Mouse (Mus musculus): ENCODE data around the gene Tada3. TPM values are rescaled to one million over a fixed set of nuclear protein-coding genes. Genes with fewer than 3 reads are reported as not detected.
A peak's percentile ranks its signal among the peaks of the same experiment; 100 is the strongest.
"Not testable (repeated sequence)": the region's sequence is repeated elsewhere in the genome, so short reads cannot be mapped to it uniquely, and the experiment has no call there.

Gene Tada3
- polyA plus RNA-seq, 1 experiment from 2014 or later: 77.5 TPM

- Histone ChIP-seq H3K27ac (replicated peaks) (no peak overlapping the region), H3K9me3 (no peaks in the 10 kb centered on the region), H3K4me3 (no peak overlapping the region), H3K9ac (no peak overlapping the region), H3K4me2 (no peak overlapping the region), H3K27me3 (no peaks in the 10 kb centered on the region), H3K36me3 (peaks cover 49% of the 10 kb centered on the region), H3K4me1 (replicated peaks) (peaks cover 13% of the 10 kb centered on the region)
- no peak for ATAC-seq (ENCODE audit: low FRiP score, low read depth)
- 65% methylated on average over 8 of the region's 8 CpGs for WGBS
Measured at GRCm38 (mm10) chr6:113336852-113337620, 40.6 kb downstream of the Tada3 start.

- H3K9ac ChIP-seq: no peak overlapping the region
- no peak for ATAC-seq (ENCODE audit: low FRiP score, low read depth)
Measured at GRCm38 (mm10) chr6:113334216-113334615, 43.5 kb downstream of the Tada3 start.

GRCm38 (mm10) chr6:113333137-113333950 lies 44.3 kb downstream of the Tada3 start:
- 60% methylated on average over 14 of the region's 14 CpGs for WGBS
- peaks cover 5% of the 10 kb centered on the region; the same call in 1 of the 2 replicates for H3K4me1 ChIP-seq (replicated peaks)
- H3K9ac ChIP-seq: no peak overlapping the region
- peak overlapping the region; percentile 54; the same call in 1 of the 2 replicates for H3K27ac ChIP-seq (replicated peaks)
- H3K4me2 ChIP-seq: no peak overlapping the region
- no peaks in the 10 kb centered on the region for H3K27me3 ChIP-seq
- ATAC-seq (ENCODE audit: low FRiP score, low read depth): peak; percentile 76
- H3K4me3 ChIP-seq: no peak overlapping the region
- peaks cover 47% of the 10 kb centered on the region for H3K36me3 ChIP-seq
- H3K9me3 ChIP-seq: no peaks in the 10 kb centered on the region

More at GRCm38 (mm10) chr6:113334216-113334615, 43.5 kb downstream of the Tada3 start:
- 78% methylated on average over 6 of the region's 6 CpGs for WGBS
- Histone ChIP-seq H3K4me1 (replicated peaks) (peaks cover 5% of the 10 kb centered on the region; the same call in 1 of the 2 replicates), H3K27me3 (no peaks in the 10 kb centered on the region), H3K9me3 (no peaks in the 10 kb centered on the region), H3K27ac (replicated peaks) (no peak overlapping the region), H3K36me3 (peaks cover 53% of the 10 kb centered on the region), H3K4me2 (no peak overlapping the region), H3K4me3 (no peak overlapping the region)

- WGBS: 75% methylated on average over 6 of the region's 6 CpGs
- H3K9ac ChIP-seq; H3K4me2 ChIP-seq; H3K9me3 ChIP-seq; H3K4me1 ChIP-seq (replicated peaks); H3K27me3 ChIP-seq; H3K4me3 ChIP-seq; ATAC-seq (ENCODE audit: low FRiP score, low read depth): not testable (repeated sequence)
- Histone ChIP-seq H3K36me3 (peaks cover 41% of the 10 kb centered on the region), H3K27ac (replicated peaks) (peak overlapping the region; percentile 54; the same call in 1 of the 2 replicates)
Measured at GRCm38 (mm10) chr6:113332734-113333133, 44.9 kb downstream of the Tada3 start.

- Histone ChIP-seq H3K4me3 (no peak overlapping the region), H3K9ac (no peak overlapping the region), H3K4me1 (replicated peaks) (peaks cover 10% of the 10 kb centered on the region), H3K27me3 (no peaks in the 10 kb centered on the region), H3K9me3 (no peaks in the 10 kb centered on the region), H3K36me3 (peaks cover 32% of the 10 kb centered on the region), H3K4me2 (no peak overlapping the region), H3K27ac (replicated peaks) (no peak overlapping the region)
- no peak for ATAC-seq (ENCODE audit: low FRiP score, low read depth)
- WGBS: 93% methylated on average over 11 of the region's 11 CpGs
Measured at GRCm38 (mm10) chr6:113331721-113332120, 46.0 kb downstream of the Tada3 start.

GRCm38 (mm10) chr6:113330547-113330946 lies 47.1 kb downstream of the Tada3 start:
- WGBS: 52% methylated on average over 2 of the region's 2 CpGs
- ATAC-seq (ENCODE audit: low FRiP score, low read depth): no peak
- H3K36me3 ChIP-seq: peaks cover 22% of the 10 kb centered on the region; the same call in 1 of the 2 replicates

GRCm38 (mm10) chr6:113329396-113329795 lies 48.3 kb downstream of the Tada3 start:
- Histone ChIP-seq H3K4me3 (no peak overlapping the region), H3K36me3 (peaks cover 23% of the 10 kb centered on the region), H3K27me3 (no peaks in the 10 kb centered on the region), H3K9ac (no peak overlapping the region), H3K9me3 (no peaks in the 10 kb centered on the region), H3K4me1 (replicated peaks) (peaks cover 21% of the 10 kb centered on the region), H3K27ac (replicated peaks) (no peak overlapping the region), H3K4me2 (no peak overlapping the region)
- WGBS: 92% methylated on average over 1 of the region's 1 CpGs
- no peak for ATAC-seq (ENCODE audit: low FRiP score, low read depth)

More at GRCm38 (mm10) chr6:113330547-113330946, 47.1 kb downstream of the Tada3 start:
- H3K9ac ChIP-seq: no peak overlapping the region
- H3K4me1 ChIP-seq (replicated peaks): peaks cover 18% of the 10 kb centered on the region
- no peaks in the 10 kb centered on the region for H3K9me3 ChIP-seq
- H3K4me3 ChIP-seq: no peak overlapping the region
- H3K27ac ChIP-seq (replicated peaks): no peak overlapping the region
- H3K4me2 ChIP-seq: no peak overlapping the region
- no peaks in the 10 kb centered on the region for H3K27me3 ChIP-seq

DNA sequence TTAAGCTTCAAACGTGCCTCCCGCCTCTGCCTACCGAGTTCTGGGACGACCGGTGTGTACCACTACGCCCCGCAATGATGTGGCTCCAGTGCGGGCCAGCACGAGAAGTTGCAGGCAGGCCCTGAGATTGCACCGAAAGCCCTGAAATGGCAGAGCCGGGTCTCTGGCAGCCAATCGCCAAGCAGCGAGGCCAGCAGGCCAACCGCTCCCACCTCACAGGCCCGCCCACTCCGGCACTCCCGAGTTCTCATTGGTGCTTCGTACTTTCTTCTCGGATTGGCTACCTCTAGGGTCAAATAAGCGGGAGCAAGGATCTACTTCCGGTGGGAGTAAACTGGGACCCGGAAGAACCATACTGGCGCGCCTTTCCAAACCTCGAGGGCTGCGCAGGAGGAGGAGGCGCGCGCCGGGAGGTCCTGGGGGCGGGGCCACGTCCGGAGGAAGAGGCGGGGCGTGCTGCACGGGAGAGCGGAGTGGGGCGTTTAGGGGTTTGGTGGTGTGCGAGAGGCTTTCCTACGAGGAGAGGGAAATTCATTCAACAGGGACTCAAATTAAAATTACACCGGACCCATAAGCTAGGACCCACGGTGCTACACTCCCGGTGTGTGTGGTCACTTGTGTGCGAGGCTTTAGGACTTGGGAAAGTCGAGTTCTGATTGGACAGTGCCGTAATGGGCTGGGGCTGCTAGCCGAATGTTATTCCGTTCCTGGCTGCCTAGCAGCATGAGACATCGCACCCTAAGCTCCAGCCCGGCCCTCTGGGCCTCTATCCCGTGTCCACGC lies 51.0 kb downstream of the Tada3 start, which contains the start of gene Ogg1:
TSS of gene Ogg1 (plus strand) at position 440 of the 783 bp plus-strand sequence.
- H3K4me1 ChIP-seq (replicated peaks): peaks cover 16% of the 10 kb centered on the region
- no peaks in the 10 kb centered on the region for H3K27me3 ChIP-seq
- H3K4me3 ChIP-seq: peak within 1 kb of the TSS; percentile 59
- WGBS: under 1% methylated on average over 52 of the region's 52 CpGs
- H3K9me3 ChIP-seq: no peaks in the 10 kb centered on the region
- H3K36me3 ChIP-seq: peaks cover 39% of the 10 kb centered on the region
- peak within 1 kb of the TSS; percentile 86 for H3K4me2 ChIP-seq
- peak; percentile 99 for ATAC-seq (ENCODE audit: low FRiP score, low read depth)
- H3K9ac ChIP-seq: peak within 1 kb of the TSS; percentile 67
- peak within 1 kb of the TSS; percentile 84 for H3K27ac ChIP-seq (replicated peaks)

Small RNAs within 50 kb of the gene (microRNA-seq; reads per million reads assigned to microRNA genes)
- gene Gm24387: not detected

Other genes with a start within 250 kb of the Tada3 start
- gene Lhfpl4, start 182.5 kb downstream of the Tada3 start, polyA plus RNA-seq (2015; fragmentation: Nextera tagmentation; extraction: Ambion mirVana): 61.5 and 66.2 TPM in 2 replicates
- gene Mtmr14, start 140.0 kb downstream of the Tada3 start, polyA plus RNA-seq (2015; fragmentation: Nextera tagmentation; extraction: Ambion mirVana): 35.7 and 41.0 TPM in 2 replicates
- 4.8 and 10.2 TPM in 2 replicates for gene Cpne9, start 95.6 kb downstream of the Tada3 start, polyA plus RNA-seq (2015; fragmentation: Nextera tagmentation; extraction: Ambion mirVana)
- 16.3 and 17.1 TPM in 2 replicates for gene Brpf1, start 70.7 kb downstream of the Tada3 start, polyA plus RNA-seq (2015; fragmentation: Nextera tagmentation; extraction: Ambion mirVana)
- gene Ogg1, start 50.9 kb downstream of the Tada3 start, polyA plus RNA-seq (2015; fragmentation: Nextera tagmentation; extraction: Ambion mirVana): 8.5 and 9.3 TPM in 2 replicates
- 112 and 117 TPM in 2 replicates for gene Camk1, start 33.9 kb downstream of the Tada3 start, polyA plus RNA-seq (2015; fragmentation: Nextera tagmentation; extraction: Ambion mirVana)
- gene Arpc4, start 232 bp upstream of the Tada3 start, polyA plus RNA-seq (2015; fragmentation: Nextera tagmentation; extraction: Ambion mirVana): 413 and 423 TPM in 2 replicates
- 11.1 and 11.3 TPM in 2 replicates for gene Ttll3, start 11.4 kb upstream of the Tada3 start, polyA plus RNA-seq (2015; fragmentation: Nextera tagmentation; extraction: Ambion mirVana)
- gene Rpusd3, start 41.5 kb upstream of the Tada3 start, polyA plus RNA-seq (2015; fragmentation: Nextera tagmentation; extraction: Ambion mirVana): 18.7 and 23.3 TPM in 2 replicates
- gene Cidec, start 57.9 kb upstream of the Tada3 start, polyA plus RNA-seq (2015; fragmentation: Nextera tagmentation; extraction: Ambion mirVana): not detected in 2 replicates
- 96.5 and 98.2 TPM in 2 replicates for gene Jagn1, start 64.7 kb upstream of the Tada3 start, polyA plus RNA-seq (2015; fragmentation: Nextera tagmentation; extraction: Ambion mirVana)
- 0.09 and 0.21 TPM in 2 replicates for gene Il17re, start 80.6 kb upstream of the Tada3 start, polyA plus RNA-seq (2015; fragmentation: Nextera tagmentation; extraction: Ambion mirVana)
- 3.2 and 4.6 TPM in 2 replicates for gene Il17rc, start 93.5 kb upstream of the Tada3 start, polyA plus RNA-seq (2015; fragmentation: Nextera tagmentation; extraction: Ambion mirVana)
- gene Creld1, start 105.4 kb upstream of the Tada3 start, polyA plus RNA-seq (2015; fragmentation: Nextera tagmentation; extraction: Ambion mirVana): 77.8 and 92.7 TPM in 2 replicates
- gene Prrt3, start 124.0 kb upstream of the Tada3 start, polyA plus RNA-seq (2015; fragmentation: Nextera tagmentation; extraction: Ambion mirVana): 11.3 and 12.6 TPM in 2 replicates
- 109 and 115 TPM in 2 replicates for gene Emc3, start 153.8 kb upstream of the Tada3 start, polyA plus RNA-seq (2015; fragmentation: Nextera tagmentation; extraction: Ambion mirVana)
- 2.0 and 2.6 TPM in 2 replicates for gene Fancd2, start 153.8 kb upstream of the Tada3 start, polyA plus RNA-seq (2015; fragmentation: Nextera tagmentation; extraction: Ambion mirVana)
- gene Fancd2os, start 222.8 kb upstream of the Tada3 start, polyA plus RNA-seq (2015; fragmentation: Nextera tagmentation; extraction: Ambion mirVana): not detected in 2 replicates
- 244 and 249 TPM in 2 replicates for gene Brk1, start 226.9 kb upstream of the Tada3 start, polyA plus RNA-seq (2015; fragmentation: Nextera tagmentation; extraction: Ambion mirVana)
- gene Vhl, start 246.1 kb upstream of the Tada3 start, polyA plus RNA-seq (2015; fragmentation: Nextera tagmentation; extraction: Ambion mirVana): 71.2 and 78.7 TPM in 2 replicates